Mouse (Mus musculus) regulatory T cell (primary cell): ENCODE data around the gene Pter.

Experiments used
- in situ Hi-C: fragments of 300-600 bp; cut with MboI, MseI; formaldehyde crosslinking; loops from one replicate; pipeline ENCODE4 v1.15.1; 2025; ENCODE audit warnings: high pct_unique_total_duplicates

The Pter gene

DNA sequence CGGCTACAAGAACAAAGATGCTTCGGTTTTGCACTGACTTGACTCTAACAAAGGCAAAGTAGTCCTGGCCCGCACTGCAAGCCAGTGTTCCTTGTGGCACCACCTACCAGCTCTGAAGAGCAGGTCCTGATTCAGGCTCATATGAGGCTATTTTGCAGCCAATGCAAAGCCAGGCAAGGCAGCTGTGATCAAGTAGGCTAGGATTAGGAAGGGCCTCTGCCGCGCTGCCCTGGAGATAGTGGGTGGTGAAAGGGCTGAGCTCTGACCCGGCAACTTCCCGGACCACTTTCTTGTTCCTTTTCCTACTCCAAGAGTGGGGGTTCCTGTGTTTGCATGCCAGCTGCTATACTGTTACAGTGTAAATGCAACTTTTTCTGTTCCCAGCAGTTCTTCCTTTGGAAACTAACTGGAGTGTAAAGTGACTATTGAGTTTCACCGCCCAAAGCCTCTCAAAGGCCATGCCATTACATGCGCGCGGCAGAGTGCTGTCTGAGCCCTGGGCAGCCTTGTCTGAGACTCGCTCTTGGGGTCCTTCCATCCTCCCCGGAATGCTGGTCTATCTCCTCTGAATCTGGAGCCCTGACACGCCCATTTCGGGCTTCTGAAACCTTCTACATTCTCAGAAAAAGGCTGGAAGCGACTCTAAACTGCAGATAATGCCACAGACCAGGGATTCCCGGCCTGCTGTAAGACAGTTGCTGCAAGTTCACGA lies 85.6 kb downstream of the Pter start:
- in situ Hi-C loops, result no loop called here

DNA sequence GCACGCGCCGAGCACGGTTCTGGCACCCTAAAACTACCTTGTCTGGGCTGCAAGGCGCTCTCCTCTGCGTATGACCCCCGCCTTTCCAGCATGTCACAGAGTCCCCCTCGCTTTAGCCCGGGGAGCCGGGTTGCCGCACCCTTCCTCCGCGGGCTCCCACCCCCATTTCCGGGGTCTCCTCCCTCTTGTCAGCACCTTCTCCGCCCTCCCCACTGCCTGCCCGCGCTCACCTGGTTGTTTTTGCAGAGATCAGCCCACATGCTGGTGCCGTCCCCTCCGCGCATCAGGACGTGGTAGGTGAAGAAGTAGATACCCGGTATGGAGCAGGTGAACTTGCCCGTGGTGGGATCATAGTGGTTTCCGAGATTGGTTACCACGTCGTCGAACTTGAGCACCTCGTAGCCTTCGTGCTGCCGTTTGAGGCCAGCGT lies 86.2 kb downstream of the Pter start:
- in situ Hi-C loops, result no loop called here

DNA sequence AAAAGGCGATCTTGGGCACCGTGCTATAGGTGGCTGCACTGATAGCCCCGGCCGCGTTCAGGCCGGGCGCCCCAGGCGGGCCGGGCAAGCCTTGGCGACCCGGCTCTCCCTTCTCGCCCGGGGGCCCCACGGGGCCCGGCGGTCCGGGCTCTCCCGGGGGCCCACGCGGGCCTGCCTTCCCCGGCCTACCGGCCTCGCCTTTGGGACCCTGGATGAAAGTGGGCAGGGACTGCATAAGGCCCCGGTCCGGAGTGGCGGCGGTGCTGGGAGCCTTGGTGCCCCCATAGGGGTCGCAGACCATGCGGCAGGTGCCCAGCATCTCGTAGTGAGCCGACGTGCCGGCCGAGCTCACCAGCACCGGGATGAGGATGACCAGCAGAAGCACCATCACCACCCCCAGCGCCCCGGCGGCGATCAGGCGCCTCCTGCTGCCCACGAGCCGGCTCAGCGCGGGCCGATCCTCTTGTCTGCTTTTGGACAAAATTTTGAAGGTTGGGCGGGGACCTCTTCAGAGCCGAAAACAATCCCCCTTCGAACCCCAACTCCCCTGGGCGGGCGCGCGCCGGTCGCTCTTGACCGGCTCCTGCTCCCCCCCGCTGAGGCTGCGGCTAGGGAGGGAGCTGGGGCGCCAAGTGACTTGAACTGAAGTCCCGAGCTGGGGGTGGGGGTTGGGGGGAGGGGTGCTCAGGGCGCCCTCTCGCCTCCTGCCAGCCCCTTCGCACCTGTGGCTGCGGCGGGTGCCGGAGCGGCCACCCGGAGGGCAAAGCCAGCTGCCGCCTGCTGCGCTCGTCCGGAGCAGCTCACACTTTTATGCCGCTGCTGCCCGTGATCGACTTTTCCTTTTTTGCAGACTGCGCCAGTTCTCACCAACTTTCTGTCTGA lies 86.9 kb downstream of the Pter start:
- in situ Hi-C loops, result no loop called here

DNA sequence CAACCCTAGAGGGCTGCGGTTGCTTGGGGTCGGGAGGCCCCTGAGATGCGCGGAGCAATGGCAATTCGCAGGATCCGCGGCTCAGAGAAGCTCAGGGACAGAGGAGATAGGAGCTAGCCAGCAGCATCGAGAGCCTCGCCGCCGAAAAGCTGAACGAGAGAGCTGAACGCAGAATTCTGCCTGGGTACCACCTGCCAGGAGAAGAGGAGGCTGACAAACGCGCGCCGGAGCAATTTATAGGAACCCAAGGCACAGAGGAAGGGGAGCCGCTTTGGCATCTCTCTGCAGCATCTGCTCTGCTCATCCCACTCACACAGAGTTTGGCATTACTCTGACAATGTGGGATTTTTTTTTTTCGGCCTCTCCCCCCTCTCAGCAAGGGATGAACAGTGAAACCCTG lies 87.6 kb downstream of the Pter start, which contains the start of gene C1ql3:
TSS of gene C1ql3 (minus strand) at position 335 of the 400 bp plus-strand sequence.
- in situ Hi-C loops, result no loop called here

DNA sequence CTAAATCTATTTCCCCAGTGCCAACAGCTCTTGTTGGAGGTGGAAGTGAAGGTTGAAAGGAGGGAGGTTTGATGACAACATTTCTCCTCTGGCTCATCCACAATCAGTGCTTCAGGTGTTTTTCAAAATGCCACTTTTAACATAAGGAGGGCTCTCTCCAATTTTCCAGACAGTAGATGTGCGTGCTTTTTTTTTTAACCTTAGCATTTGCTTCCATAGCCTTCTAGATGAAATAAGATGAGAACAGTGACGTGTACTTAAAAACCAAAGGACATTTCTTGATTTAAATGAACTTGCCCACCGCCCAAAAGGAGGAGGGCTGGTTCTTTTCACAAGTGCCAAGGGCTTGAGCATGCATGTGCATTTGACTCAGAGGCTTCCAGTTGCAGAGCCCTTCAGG lies 88.1 kb downstream of the Pter start:
- in situ Hi-C loops, result no loop called here

DNA sequence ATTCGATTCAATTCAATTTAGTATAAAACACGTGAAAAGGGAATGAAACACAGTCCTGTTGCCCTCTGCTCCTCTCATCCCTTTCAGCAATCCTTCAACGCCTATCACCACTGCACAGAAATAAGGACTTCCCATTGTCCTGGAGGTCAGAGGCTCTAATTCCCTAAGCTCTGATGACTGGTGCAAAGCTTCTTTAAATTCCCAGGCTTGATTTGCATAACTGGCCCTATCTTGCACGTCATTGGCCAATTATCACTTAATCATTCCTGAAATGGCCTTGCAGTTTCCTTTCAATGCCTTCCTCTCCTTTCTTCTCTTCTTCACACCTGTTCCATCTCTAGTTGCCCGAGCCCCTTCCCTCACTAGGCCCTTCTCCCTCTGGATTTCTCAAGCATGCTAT lies 94.5 kb downstream of the Pter start:
- in situ Hi-C loops, result no loop called here

DNA sequence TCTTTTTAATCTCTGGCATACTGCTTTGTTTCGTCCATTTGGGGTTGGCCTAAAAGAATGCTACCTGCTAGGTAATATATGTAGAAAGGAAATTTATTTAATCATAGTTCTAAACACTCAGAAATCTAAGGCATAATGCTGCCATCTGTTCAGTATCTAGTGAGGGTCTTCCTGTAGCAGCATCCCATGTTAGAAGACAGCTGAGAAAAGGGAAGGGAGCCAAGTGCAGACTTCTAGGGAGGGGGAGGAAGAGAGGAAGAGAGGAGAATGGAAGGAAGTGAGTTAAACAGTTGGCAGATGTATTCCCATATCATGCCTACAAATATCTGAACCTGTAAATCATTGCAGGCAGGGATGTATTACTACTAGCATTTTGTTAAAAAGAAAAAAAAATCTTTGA lies 95.0 kb downstream of the Pter start:
- in situ Hi-C loops, result no loop called here

DNA sequence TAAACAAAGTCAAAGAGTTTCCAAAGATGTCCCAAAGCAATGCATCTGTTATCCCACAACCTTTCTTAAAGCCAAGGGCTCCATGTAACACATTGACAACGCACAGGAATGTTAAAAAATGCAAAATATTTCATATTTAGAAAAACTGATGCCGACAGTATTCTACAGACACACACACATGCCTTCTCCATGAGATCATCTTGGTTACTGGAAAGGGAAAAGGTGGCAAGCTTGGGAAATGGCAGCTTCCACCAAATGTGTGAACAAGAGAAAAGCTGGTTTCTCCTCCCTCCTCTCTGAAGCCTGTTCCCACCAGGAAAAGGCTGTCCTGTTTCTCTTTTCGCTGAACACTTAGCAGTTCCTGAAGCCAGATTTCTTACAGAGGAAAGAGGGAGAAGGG lies 114.9 kb downstream of the Pter start:
- in situ Hi-C loops, result no loop called here

DNA sequence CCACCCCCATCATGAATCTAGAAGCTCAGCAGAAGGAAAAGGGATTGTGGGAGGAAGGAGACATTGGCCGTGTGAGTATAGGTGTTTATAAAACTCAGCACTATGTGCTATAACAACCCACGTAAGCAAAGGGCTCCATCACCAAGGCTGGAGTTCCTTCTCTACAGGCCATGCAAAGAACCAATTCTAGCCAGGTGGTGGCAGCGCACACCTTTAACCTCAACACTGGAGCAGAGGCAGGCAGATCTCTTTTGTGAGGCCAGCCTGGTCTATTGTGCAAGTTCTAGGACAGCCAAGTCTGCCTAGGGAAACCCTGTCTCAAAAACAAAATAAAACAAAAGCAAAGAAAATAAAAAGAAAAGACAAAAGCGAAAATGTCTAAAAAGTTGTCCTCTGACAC lies 115.9 kb downstream of the Pter start:
- in situ Hi-C loops, result no loop called here

DNA sequence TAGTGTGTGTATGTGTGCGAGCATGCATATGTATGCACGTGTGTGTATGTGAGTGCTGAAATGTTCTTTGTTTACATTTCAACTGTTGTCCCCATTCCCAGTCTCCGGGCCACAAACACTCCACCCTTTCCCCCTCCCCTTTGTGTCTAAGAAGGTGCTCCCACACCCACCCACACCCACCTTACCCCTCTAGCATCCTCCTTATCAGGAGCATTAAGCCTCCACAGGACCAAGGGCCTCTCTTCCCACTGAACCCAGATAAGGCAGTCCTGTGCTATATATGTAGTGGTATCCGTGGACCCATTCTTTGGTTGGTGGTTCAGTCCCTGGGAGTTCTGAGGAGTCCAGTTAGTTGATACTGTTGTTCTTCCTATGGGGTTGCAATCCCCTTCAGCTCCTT lies 120.7 kb downstream of the Pter start:
- in situ Hi-C loops, result no loop called here

DNA sequence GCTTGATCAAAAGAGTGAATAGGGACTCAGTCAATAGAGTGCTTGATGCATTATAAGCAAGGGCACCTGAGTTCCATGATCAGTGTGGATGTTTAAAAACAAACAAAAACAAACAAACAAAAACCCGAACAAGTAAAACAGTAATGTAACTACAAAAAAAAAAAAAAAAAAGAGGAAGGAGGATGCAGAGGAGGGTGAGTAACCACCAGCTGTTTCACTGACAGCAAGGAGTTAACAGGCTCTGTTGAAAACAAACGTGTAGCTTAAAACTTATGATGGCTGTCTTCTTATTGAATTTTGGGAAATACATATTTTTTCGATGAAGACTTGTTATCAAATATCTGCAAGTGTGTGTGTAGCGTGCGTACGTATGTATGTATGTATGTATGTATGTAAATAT lies 124.8 kb downstream of the Pter start:
- in situ Hi-C loops, result no loop called here
